Mouse (Mus musculus) heart, embryonic 13.5 days (tissue): ENCODE measurements around the gene Crabp2. TPM values are rescaled to one million over a fixed set of nuclear protein-coding genes. Genes with fewer than 3 reads are reported as not detected.
A peak's percentile ranks its signal among the peaks of the same experiment; 100 is the strongest.

Experiments
- ATAC-seq: fragments of 200-750 bp; cut with Nextera tagmentation; 2 replicates; pipeline ENCODE4 v1.8.0; 2017; ENCODE audit warnings: moderate TSS enrichment; ENCODE audit not compliant: insufficient number of reproducible peaks, low FRiP score, low TSS enrichment; ENCODE audit errors: extremely low read depth
- H3K27ac ChIP-seq: fragments of 300-500 bp; sonication (generic); replicated peaks from 2 replicates; pipeline ENCODE4 v1.5.1; 2015; ENCODE audit warnings: moderate library complexity, mild to moderate bottlenecking, inconsistent platforms
- H3K27me3 ChIP-seq: fragments of 300-500 bp; sonication (generic); replicated peaks from 2 replicates; pipeline ENCODE4 v1.6.1; 2015; ENCODE audit warnings: mild to moderate bottlenecking, inconsistent platforms
- H3K36me3 ChIP-seq: fragments of 300-500 bp; sonication (generic); 2 replicates; pipeline ENCODE4 v1.6.1; 2015; ENCODE audit warnings: mild to moderate bottlenecking, inconsistent platforms
- H3K4me1 ChIP-seq: fragments of 300-500 bp; sonication (generic); 2 replicates; pipeline ENCODE4 v1.6.1; 2015; ENCODE audit warnings: inconsistent platforms
- H3K4me2 ChIP-seq: fragments of 300-500 bp; sonication (generic); 2 replicates; pipeline ENCODE4 v1.6.1; 2015; ENCODE audit warnings: inconsistent platforms, mild to moderate bottlenecking, moderate library complexity
- H3K4me3 ChIP-seq: fragments of 300-500 bp; sonication (generic); 2 replicates; pipeline ENCODE4 v1.5.1; 2015; ENCODE audit warnings: moderate library complexity, mild to moderate bottlenecking, inconsistent platforms
- H3K9ac ChIP-seq: fragments of 300-500 bp; sonication (generic); 2 replicates; pipeline ENCODE4 v1.6.1; 2015; ENCODE audit warnings: inconsistent platforms, mild to moderate bottlenecking, moderate library complexity
- H3K9me3 ChIP-seq: fragments of 300-500 bp; sonication (generic); 2 replicates; pipeline ENCODE4 v1.6.1; 2016; ENCODE audit warnings: inconsistent platforms
- WGBS: fragments of 180-500 bp; shearing (Covaris S2); methylation state at CpG from one replicate; pipeline ENCODE4 v1.1.7; 2015; ENCODE audit warnings: mixed read lengths; 5-methylcytosine and 5-hydroxymethylcytosine counted together
- polyA plus RNA-seq: library from polyadenylated mRNA; unstranded; fragments of >200 nt; fragmentation: Nextera tagmentation; extraction: Ambion mirVana; gene quantifications from 2 replicates; pipeline ENCODE4 v1.2.1, GENCODE M21; 2015

The Crabp2 gene
- polyA plus RNA-seq, 1 experiment from 2014 or later: 8.4 TPM

GRCm38 (mm10) chr3:87974381-87974987, 26.0 kb downstream of the Crabp2 start:
- Histone ChIP-seq H3K27me3 (peaks cover 20% of the 10 kb centered on the region; the same call in 1 of the 2 replicates), H3K4me1 (peaks cover 47% of the 10 kb centered on the region), H3K36me3 (peaks cover 30% of the 10 kb centered on the region), H3K27ac (peak overlapping the region; percentile 37; the same call in 1 of the 2 replicates), H3K4me2 (peak overlapping the region; percentile 93), H3K9me3 (no peaks in the 10 kb centered on the region), H3K4me3 (peak overlapping the region; percentile 67), H3K9ac (peak overlapping the region; percentile 91)
- ATAC-seq: no peak
- 37% methylated on average over 12 of the region's 12 CpGs for WGBS

- no peak overlapping the region for H3K4me3 ChIP-seq
- H3K4me1 ChIP-seq: peaks cover 48% of the 10 kb centered on the region
- H3K36me3 ChIP-seq: peaks cover 30% of the 10 kb centered on the region
- H3K4me2 ChIP-seq: no peak overlapping the region
- no peaks in the 10 kb centered on the region for H3K27me3 ChIP-seq
- no peak overlapping the region for H3K9ac ChIP-seq
- no peak overlapping the region for H3K27ac ChIP-seq
- H3K9me3 ChIP-seq: no peaks in the 10 kb centered on the region
- 82% methylated on average over 5 of the region's 5 CpGs for WGBS
- ATAC-seq: no peak
Measured at GRCm38 (mm10) chr3:87979493-87979892, 31.0 kb downstream of the Crabp2 start.

- 51% methylated on average over 3 of the region's 3 CpGs for WGBS
Measured at GRCm38 (mm10) chr3:87980085-87980484, 31.6 kb downstream of the Crabp2 start.

GRCm38 (mm10) chr3:87980728-87981127, 32.3 kb downstream of the Crabp2 start:
- no peak for ATAC-seq
- peak overlapping the region; percentile 98 for H3K27ac ChIP-seq
- no peak overlapping the region for H3K4me3 ChIP-seq
- no peaks in the 10 kb centered on the region for H3K27me3 ChIP-seq
- H3K9ac ChIP-seq: no peak overlapping the region
- no peak overlapping the region for H3K4me2 ChIP-seq
- H3K4me1 ChIP-seq: peaks cover 57% of the 10 kb centered on the region
- WGBS: 72% methylated on average over 5 of the region's 5 CpGs
- peaks cover 17% of the 10 kb centered on the region for H3K36me3 ChIP-seq
- no peaks in the 10 kb centered on the region for H3K9me3 ChIP-seq

More at GRCm38 (mm10) chr3:87980085-87980484, 31.6 kb downstream of the Crabp2 start:
- no peaks in the 10 kb centered on the region for H3K9me3 ChIP-seq
- ATAC-seq: no peak
- H3K36me3 ChIP-seq: peaks cover 24% of the 10 kb centered on the region
- peaks cover 51% of the 10 kb centered on the region for H3K4me1 ChIP-seq
- H3K4me2 ChIP-seq: no peak overlapping the region
- no peaks in the 10 kb centered on the region for H3K27me3 ChIP-seq
- no peak overlapping the region for H3K4me3 ChIP-seq
- H3K9ac ChIP-seq: 0 out of 2 replicates have a peak overlapping the region, but pooled peaks have one; percentile 24
- H3K27ac ChIP-seq: no peak overlapping the region

GRCm38 (mm10) chr3:87981214-87981760, 32.8 kb downstream of the Crabp2 start:
- Histone ChIP-seq H3K27me3 (no peaks in the 10 kb centered on the region), H3K9me3 (no peaks in the 10 kb centered on the region), H3K4me1 (peaks cover 63% of the 10 kb centered on the region), H3K27ac (peak overlapping the region; percentile 98), H3K9ac (no peak overlapping the region), H3K36me3 (peaks cover 12% of the 10 kb centered on the region), H3K4me2 (no peak overlapping the region), H3K4me3 (no peak overlapping the region)
- no peak for ATAC-seq
- 70% methylated on average over 6 of the region's 6 CpGs for WGBS

- peaks cover 70% of the 10 kb centered on the region for H3K4me1 ChIP-seq
- peaks cover 3% of the 10 kb centered on the region for H3K36me3 ChIP-seq
- no peaks in the 10 kb centered on the region for H3K9me3 ChIP-seq
- peak overlapping the region; percentile 76 for H3K9ac ChIP-seq
- peak overlapping the region; percentile 56 for H3K4me2 ChIP-seq
- WGBS: 24% methylated on average over 12 of the region's 12 CpGs
- peak; percentile 33; the same call in 1 of the 2 replicates for ATAC-seq
- peak overlapping the region; percentile 10; the same call in 1 of the 2 replicates for H3K4me3 ChIP-seq
- no peaks in the 10 kb centered on the region for H3K27me3 ChIP-seq
- peak overlapping the region; percentile 98 for H3K27ac ChIP-seq
Measured at GRCm38 (mm10) chr3:87981894-87982835, 33.7 kb downstream of the Crabp2 start.

GRCm38 (mm10) chr3:87982836-87983601, 34.6 kb downstream of the Crabp2 start:
- ATAC-seq: peak; percentile 34; the same call in 1 of the 2 replicates
- Histone ChIP-seq H3K9me3 (no peaks in the 10 kb centered on the region), H3K9ac (peak overlapping the region; percentile 76), H3K27me3 (peaks cover under 1% of the 10 kb centered on the region; the same call in 1 of the 2 replicates), H3K4me3 (peak overlapping the region; percentile 10), H3K4me1 (peaks cover 79% of the 10 kb centered on the region), H3K27ac (peak overlapping the region; percentile 98), H3K4me2 (peak overlapping the region; percentile 56), H3K36me3 (no peaks in the 10 kb centered on the region)
- 4% methylated on average over 13 of the region's 13 CpGs for WGBS

- Histone ChIP-seq H3K9me3 (no peaks in the 10 kb centered on the region), H3K4me2 (peak overlapping the region; percentile 56), H3K9ac (peak overlapping the region; percentile 76), H3K4me3 (peak overlapping the region; percentile 10; the same call in 1 of the 2 replicates), H3K27me3 (peaks cover 7% of the 10 kb centered on the region), H3K27ac (peak overlapping the region; percentile 98), H3K4me1 (peaks cover 83% of the 10 kb centered on the region), H3K36me3 (no peaks in the 10 kb centered on the region)
- WGBS: 53% methylated on average over 6 of the region's 6 CpGs
- ATAC-seq: no peak
Measured at GRCm38 (mm10) chr3:87983627-87984026, 35.2 kb downstream of the Crabp2 start.

GRCm38 (mm10) chr3:87984094-87984493, 35.6 kb downstream of the Crabp2 start:
- Histone ChIP-seq H3K4me1 (peaks cover 83% of the 10 kb centered on the region), H3K4me2 (peak overlapping the region; percentile 56; the same call in 1 of the 2 replicates), H3K27ac (peak overlapping the region; percentile 98), H3K27me3 (peaks cover 12% of the 10 kb centered on the region), H3K9me3 (no peaks in the 10 kb centered on the region), H3K4me3 (no peak overlapping the region), H3K36me3 (no peaks in the 10 kb centered on the region), H3K9ac (peak overlapping the region; percentile 76)
- no peak for ATAC-seq
- WGBS: 32% methylated on average over 3 of the region's 3 CpGs

GRCm38 (mm10) chr3:87985505-87986320, 37.2 kb downstream of the Crabp2 start:
- peak overlapping the region; percentile 78 for H3K27ac ChIP-seq
- ATAC-seq: no peak
- H3K9me3 ChIP-seq: no peaks in the 10 kb centered on the region
- no peaks in the 10 kb centered on the region for H3K36me3 ChIP-seq
- no peak overlapping the region for H3K4me3 ChIP-seq
- H3K9ac ChIP-seq: peak overlapping the region; percentile 69
- H3K4me1 ChIP-seq: peaks cover 75% of the 10 kb centered on the region
- peaks cover 28% of the 10 kb centered on the region for H3K27me3 ChIP-seq
- WGBS: 27% methylated on average over 12 of the region's 12 CpGs
- H3K4me2 ChIP-seq: peak overlapping the region; percentile 71
